Mouse (Mus musculus) testis, adult 2 months (tissue): ENCODE measurements at regions not wholly inside any gene's neighbourhood (a gene's known extent, or its start where the extent isn't known, plus 50 kb on each side); places are given as distances from the start of the nearest gene placed in this dataset.

Experiments used
- CTCF ChIP-seq: fragments of 200-500 bp; IDR thresholded peaks from 2 replicates; pipeline ENCODE4 v1.5.1; 2012; ENCODE audit warnings: low read depth, mild to moderate bottlenecking, inconsistent platforms, low read length, moderate library complexity; ENCODE audit not compliant: control insufficient read depth, insufficient read depth, insufficient replicate concordance
- POLR2A ChIP-seq: fragments of 200-500 bp; IDR thresholded peaks from 2 replicates; pipeline ENCODE4 v1.6.1; 2012; ENCODE audit warnings: low read depth, mild to moderate bottlenecking, inconsistent platforms, low read length, moderate library complexity; ENCODE audit not compliant: control insufficient read depth

DNA sequence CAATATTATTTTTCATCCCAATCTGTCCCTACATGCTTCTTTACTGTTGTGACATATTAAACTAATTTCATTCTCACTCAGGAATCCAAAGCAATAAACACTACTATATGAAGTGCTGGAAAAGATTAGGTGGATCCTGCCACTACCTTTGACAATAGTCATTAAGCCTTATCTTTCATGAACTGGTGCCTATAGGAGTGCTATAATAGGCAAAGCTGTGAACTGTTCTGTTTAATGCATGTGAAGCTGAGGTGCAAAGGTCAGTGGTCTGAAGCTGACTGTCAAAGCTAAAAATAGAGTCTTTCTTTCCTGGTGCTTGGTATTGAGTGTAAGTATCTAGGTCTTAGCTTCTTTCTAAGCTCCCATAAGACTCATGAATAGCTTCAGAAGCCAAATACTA is 336.6 kb downstream of the Parp8 start:
- TF ChIP-seq POLR2A: no peak
- TF ChIP-seq CTCF: no peak
